Mouse (Mus musculus) heart, embryonic 15.5 days (tissue): Measurements from ENCODE around the gene Vmn1r142. TPM values are rescaled to one million over a fixed set of nuclear protein-coding genes. Genes with fewer than 3 reads are reported as not detected.
"Not testable (repeated sequence)": the region's sequence is repeated elsewhere in the genome, so short reads cannot be mapped to it uniquely, and the experiment has no call there.

ENCODE experiments used
- ATAC-seq: fragments of 200-750 bp; cut with Nextera tagmentation; replicated peaks from 2 replicates; pipeline ENCODE4 v1.8.0; 2017; ENCODE audit warnings: low read depth, moderate TSS enrichment; ENCODE audit not compliant: insufficient number of reproducible peaks, insufficient read depth, low FRiP score
- H3K27ac ChIP-seq: fragments of 300-500 bp; sonication (generic); 2 replicates; pipeline ENCODE4 v1.5.1; 2015; ENCODE audit warnings: mild to moderate bottlenecking, inconsistent platforms
- H3K27me3 ChIP-seq: fragments of 300-500 bp; sonication (generic); 2 replicates; pipeline ENCODE4 v1.6.1; 2015; ENCODE audit warnings: inconsistent platforms
- H3K36me3 ChIP-seq: fragments of 300-500 bp; sonication (generic); 2 replicates; pipeline ENCODE4 v1.6.1; 2015; ENCODE audit warnings: mild to moderate bottlenecking, inconsistent platforms
- H3K4me1 ChIP-seq: fragments of 300-500 bp; sonication (generic); replicated peaks from 2 replicates; pipeline ENCODE4 v1.6.1; 2015; ENCODE audit warnings: inconsistent platforms
- H3K4me2 ChIP-seq: fragments of 300-500 bp; sonication (generic); 2 replicates; pipeline ENCODE4 v1.6.1; 2015; ENCODE audit warnings: inconsistent platforms, mild to moderate bottlenecking, moderate library complexity
- H3K4me3 ChIP-seq: fragments of 300-500 bp; sonication (generic); 2 replicates; pipeline ENCODE4 v1.5.1; 2015; ENCODE audit warnings: mild to moderate bottlenecking, inconsistent platforms
- H3K9ac ChIP-seq: fragments of 300-500 bp; sonication (generic); 2 replicates; pipeline ENCODE4 v1.6.1; 2015; ENCODE audit warnings: mild to moderate bottlenecking, inconsistent platforms
- H3K9me3 ChIP-seq: fragments of 300-500 bp; sonication (generic); replicated peaks from 2 replicates; pipeline ENCODE4 v1.6.1; 2016; ENCODE audit warnings: inconsistent platforms
- WGBS: fragments of 180-500 bp; shearing (Covaris S2); methylation state at CpG from one replicate; pipeline ENCODE4 v1.1.7; 2015; ENCODE audit warnings: mixed read lengths; 5-methylcytosine and 5-hydroxymethylcytosine counted together
- polyA plus RNA-seq: library from polyadenylated mRNA; unstranded; fragments of >200 nt; fragmentation: Nextera tagmentation; extraction: Ambion mirVana; gene quantifications from 2 replicates; pipeline ENCODE4 v1.2.1, GENCODE M21; 2015

Vmn1r142 gene
- polyA plus RNA-seq: not detected in 2 replicates

DNA sequence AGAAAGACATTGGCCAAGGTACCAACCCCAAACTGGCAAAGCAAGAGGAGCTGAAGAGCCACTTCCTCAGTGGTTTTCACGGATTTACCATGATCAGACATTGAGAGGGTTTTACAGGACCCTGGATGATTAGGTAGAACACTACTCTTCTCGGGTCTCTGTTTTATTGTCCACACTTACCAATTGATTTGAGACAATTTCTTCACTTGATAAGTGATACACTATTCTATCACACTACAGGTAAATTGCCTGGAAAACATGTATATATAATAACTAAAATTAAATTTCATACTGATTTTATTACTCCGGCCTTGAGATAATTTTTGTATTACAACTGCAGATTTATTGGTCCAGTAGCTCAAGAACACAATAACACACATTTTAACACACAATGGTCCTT, at the start of gene Vmn1r142:
Gene Vmn1r142 (minus strand): TSS at position 101 of the 400 bp plus-strand sequence.
- H3K36me3 ChIP-seq, H3K4me1 ChIP-seq, H3K9me3 ChIP-seq, ATAC-seq, H3K27ac ChIP-seq, H3K4me2 ChIP-seq, H3K27me3 ChIP-seq, H3K9ac ChIP-seq, H3K4me3 ChIP-seq: not testable (repeated sequence)
- no CpG with 5 or more reads among the region's 3 CpGs for WGBS

DNA sequence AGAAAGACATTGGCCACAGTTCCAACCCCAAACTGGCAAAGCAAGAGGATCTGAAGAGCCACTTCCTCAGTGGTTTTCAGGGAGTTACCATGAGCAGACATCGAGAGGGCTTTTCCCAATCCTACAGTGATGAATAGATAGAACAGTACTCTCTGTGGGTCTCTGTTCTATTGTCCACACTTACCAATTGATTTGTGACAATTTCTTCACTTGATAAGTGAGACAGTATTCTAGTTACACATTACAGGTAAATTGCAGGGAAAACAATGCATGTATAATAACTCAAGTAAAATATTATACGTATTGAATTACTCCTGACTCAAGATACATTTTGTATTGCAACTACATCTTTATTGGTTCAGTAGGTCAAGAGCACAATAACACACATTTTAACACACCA, 37.3 kb upstream of the Vmn1r142 start, which contains the start of gene Gm8653:
Gene Gm8653 (minus strand): TSS at position 101 of the 400 bp plus-strand sequence.
- H3K27ac ChIP-seq, H3K27me3 ChIP-seq, H3K9ac ChIP-seq, H3K9me3 ChIP-seq, H3K4me1 ChIP-seq, H3K4me3 ChIP-seq, H3K4me2 ChIP-seq, ATAC-seq, H3K36me3 ChIP-seq: not testable (repeated sequence)
- no CpG with 5 or more reads among the region's 2 CpGs for WGBS

DNA sequence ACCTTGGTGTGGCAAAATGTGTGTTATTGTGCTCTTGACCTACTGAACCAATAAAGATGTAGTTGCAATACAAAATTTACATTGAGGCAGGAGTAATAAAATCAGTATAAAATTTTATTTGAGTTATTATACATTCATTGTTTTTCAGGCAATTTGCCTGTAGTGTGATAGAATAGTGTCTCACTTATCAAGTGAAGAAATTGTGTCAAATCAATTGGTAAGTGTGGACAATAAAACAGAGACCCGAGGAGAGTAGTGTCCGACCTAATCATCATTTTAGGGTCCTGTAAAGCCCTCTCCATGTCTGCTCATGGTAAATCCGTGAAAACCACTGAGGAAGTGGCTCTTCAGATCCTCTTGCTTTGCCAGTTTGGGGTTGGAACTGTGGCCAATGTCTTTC, 25.2 kb upstream of the Vmn1r142 start, which contains the start of gene Vmn1r143:
Gene Vmn1r143 (plus strand): TSS at position 301 of the 400 bp plus-strand sequence.
- ATAC-seq, H3K9me3 ChIP-seq: not testable (repeated sequence)

DNA sequence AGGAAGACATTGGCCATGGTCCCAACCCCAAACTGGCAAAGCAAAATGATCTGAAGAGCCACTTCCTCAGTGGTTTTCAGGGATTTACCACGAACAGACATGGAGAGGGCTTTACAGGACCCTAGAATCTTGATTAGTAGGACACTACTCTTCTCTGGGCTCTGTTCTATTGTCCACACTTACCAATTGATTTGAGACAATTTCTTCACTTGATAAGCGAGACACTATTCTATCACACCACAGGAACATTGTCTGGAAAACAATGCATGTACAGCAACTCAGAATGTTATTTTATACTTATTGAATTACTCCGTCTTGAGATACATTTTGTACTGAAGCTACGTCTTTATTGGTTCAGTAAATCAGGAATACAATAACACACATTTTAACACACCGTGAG, 29.2 kb downstream of the Vmn1r142 start, which contains the start of gene Gm10666:
Gene Gm10666 (minus strand): TSS at position 101 of the 400 bp plus-strand sequence.
- H3K9ac ChIP-seq, H3K4me2 ChIP-seq, H3K9me3 ChIP-seq, ATAC-seq, H3K4me1 ChIP-seq, H3K27me3 ChIP-seq, H3K27ac ChIP-seq, H3K36me3 ChIP-seq, H3K4me3 ChIP-seq: not testable (repeated sequence)
- WGBS: no CpG with 5 or more reads among the region's 5 CpGs

More for the DNA sequence above, 25.2 kb upstream of the Vmn1r142 start, which contains the start of gene Vmn1r143:
- H3K4me1 ChIP-seq, H3K27me3 ChIP-seq, H3K4me2 ChIP-seq, H3K27ac ChIP-seq, H3K4me3 ChIP-seq, H3K9ac ChIP-seq, H3K36me3 ChIP-seq: not testable (repeated sequence)
- no CpG with 5 or more reads among the region's 3 CpGs for WGBS

DNA sequence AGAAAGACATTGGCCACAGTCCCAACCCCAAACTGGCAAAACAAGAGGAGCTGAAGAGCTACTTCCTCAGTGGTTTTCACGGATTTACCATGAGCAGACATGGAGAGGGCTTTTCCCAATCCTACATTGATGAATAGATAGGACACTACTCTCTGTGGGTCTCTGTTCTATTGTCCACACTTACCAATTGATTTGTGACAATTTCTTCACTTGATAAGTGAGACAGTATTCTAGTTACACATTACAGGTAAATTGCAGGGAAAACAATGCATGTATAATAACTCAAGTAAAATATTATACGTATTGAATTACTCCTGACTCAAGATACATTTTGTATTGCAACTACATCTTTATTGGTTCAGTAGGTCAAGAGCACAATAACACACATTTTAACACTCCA, 45.7 kb downstream of the Vmn1r142 start, which contains the start of gene Gm16451:
Gene Gm16451 (minus strand): TSS at position 101 of the 400 bp plus-strand sequence.
- not testable (repeated sequence) for ATAC-seq, H3K9ac ChIP-seq, H3K4me1 ChIP-seq, H3K9me3 ChIP-seq, H3K27ac ChIP-seq, H3K4me2 ChIP-seq, H3K4me3 ChIP-seq, H3K36me3 ChIP-seq, H3K27me3 ChIP-seq
- no CpG with 5 or more reads among the region's 2 CpGs for WGBS

Other genes starting within 250 kb of the Vmn1r142 start
- gene Gm5891, start 242.7 kb downstream of the Vmn1r142 start, polyA plus RNA-seq: not detected in 2 replicates
- gene Vmn1r137, start 169.4 kb downstream of the Vmn1r142 start, polyA plus RNA-seq: not detected in 2 replicates
- not detected in 2 replicates for gene Vmn1r138, start 135.1 kb downstream of the Vmn1r142 start, polyA plus RNA-seq
- gene Gm6176, start 107.7 kb downstream of the Vmn1r142 start, polyA plus RNA-seq: not detected in 2 replicates
- not detected in 2 replicates for gene Vmn1r139, start 95.0 kb downstream of the Vmn1r142 start, polyA plus RNA-seq
- gene Gm16451, start 45.8 kb downstream of the Vmn1r142 start, polyA plus RNA-seq: not detected in 2 replicates
- not detected in 2 replicates for gene Gm10666, start 29.3 kb downstream of the Vmn1r142 start, polyA plus RNA-seq
- gene Vmn1r143, start 25.3 kb upstream of the Vmn1r142 start, polyA plus RNA-seq: not detected in 2 replicates
- gene Gm8653, start 37.2 kb upstream of the Vmn1r142 start, polyA plus RNA-seq: not detected in 2 replicates
- not detected in 2 replicates for gene Gm8453, start 65.4 kb upstream of the Vmn1r142 start, polyA plus RNA-seq
- not detected in 2 replicates for gene Gm4187, start 165.7 kb upstream of the Vmn1r142 start, polyA plus RNA-seq
- gene Gm8660, start 207.0 kb upstream of the Vmn1r142 start, polyA plus RNA-seq: not detected in 2 replicates
- not detected in 2 replicates for gene Vmn1r148, start 249.5 kb upstream of the Vmn1r142 start, polyA plus RNA-seq